Mouse (Mus musculus): Measurements from ENCODE around the gene Frmd4b. TPM values are rescaled to one million over a fixed set of nuclear protein-coding genes. Genes with fewer than 3 reads are reported as not detected.
A peak's percentile ranks its signal among the peaks of the same experiment; 100 is the strongest.

The Frmd4b gene
- polyA plus RNA-seq, 1 experiment from 2014 or later: 17.6 TPM

DNA sequence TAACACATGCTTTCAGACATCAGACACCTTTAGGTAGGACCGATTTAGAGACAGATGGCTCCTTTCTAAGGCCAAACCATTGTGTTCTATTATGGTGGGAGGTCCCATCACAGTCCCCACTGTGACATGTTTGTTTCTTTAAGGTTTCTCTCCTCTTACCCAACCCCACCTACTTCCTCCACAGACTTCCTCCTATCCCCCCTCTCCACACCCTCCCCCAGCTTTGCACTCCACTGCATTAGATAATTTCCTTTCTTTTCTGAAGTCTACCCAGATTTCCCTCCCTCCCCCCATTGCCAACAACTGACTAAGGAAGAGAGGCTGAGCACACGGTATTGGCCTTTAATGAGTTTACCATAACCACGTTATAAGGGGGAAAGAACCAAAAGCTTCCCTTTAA lies 159.4 kb downstream of the Frmd4b start:
- Histone ChIP-seq H3K4me1 (ENCODE audit: control insufficient read depth in 2 of 2, insufficient read depth in 2 of 2, low read length in 2 of 2) (peaks cover 9 to 13% of the 10 kb centered on the region in 2 experiments), H3K27me3 (ENCODE audit: control insufficient read depth, insufficient read depth, low read length) (no peaks in the 10 kb centered on the region), H3K9ac (ENCODE audit: low read length) (peak overlapping the region; percentile 57), H3K36me3 (ENCODE audit: control insufficient read depth, insufficient read depth, low read length) (no peaks in the 10 kb centered on the region), H3K9me3 (ENCODE audit: control insufficient read depth, low read length) (no peaks in the 10 kb centered on the region), H3K4me3 (ENCODE audit: control insufficient read depth in 1 of 2, insufficient read depth in 1 of 2, low read depth in 1 of 2, low read length in 2 of 2) (peak overlapping the region in 1 of 2 experiments; percentile 0; a peak in 2 of 4 replicates), H3K27ac (replicated peaks in 1 of 2; ENCODE audit: control insufficient read depth in 1 of 2, insufficient read depth in 1 of 2, low read depth in 2 of 2, low read length in 2 of 2) (peak overlapping the region; percentile 71 to 83; a peak in 3 of 4 replicates), H3K4me2 (ENCODE audit: low read length) (peak overlapping the region; percentile 41)
- 46% methylated on average over 3 of the region's 3 CpGs for WGBS
- peak; percentile 59 for ATAC-seq (ENCODE audit: insufficient number of reproducible peaks, insufficient read depth, low FRiP score, low read depth)

- Histone ChIP-seq H3K27ac (replicated peaks in 1 of 2; ENCODE audit: control insufficient read depth in 1 of 2, insufficient read depth in 1 of 2, low read depth in 2 of 2, low read length in 2 of 2) (peak overlapping the region; percentile 59 to 71; a peak in 3 of 4 replicates), H3K27me3 (ENCODE audit: control insufficient read depth, insufficient read depth, low read length) (no peaks in the 10 kb centered on the region), H3K4me1 (ENCODE audit: control insufficient read depth in 2 of 2, insufficient read depth in 2 of 2, low read length in 2 of 2) (peaks cover 9 to 13% of the 10 kb centered on the region in 2 experiments), H3K4me3 (ENCODE audit: control insufficient read depth in 1 of 2, insufficient read depth in 1 of 2, low read depth in 1 of 2, low read length in 2 of 2) (peak overlapping the region in 1 of 2 experiments; percentile 0; a peak in 2 of 4 replicates), H3K9me3 (ENCODE audit: control insufficient read depth, low read length) (no peaks in the 10 kb centered on the region), H3K9ac (ENCODE audit: low read length) (no peak overlapping the region), H3K4me2 (ENCODE audit: low read length) (peak overlapping the region; percentile 41), H3K36me3 (ENCODE audit: control insufficient read depth, insufficient read depth, low read length) (no peaks in the 10 kb centered on the region)
- 31% methylated on average over 2 of the region's 2 CpGs for WGBS
- no peak for ATAC-seq (ENCODE audit: insufficient number of reproducible peaks, insufficient read depth, low FRiP score, low read depth)
Measured at GRCm38 (mm10) chr6:97457210-97457609, 160.1 kb downstream of the Frmd4b start.

- H3K4me3 ChIP-seq (ENCODE audit: control insufficient read depth in 1 of 2, insufficient read depth in 1 of 2, low read depth in 1 of 2, low read length in 2 of 2): no peak overlapping the region
- no peaks in the 10 kb centered on the region for H3K36me3 ChIP-seq (ENCODE audit: control insufficient read depth, insufficient read depth, low read length)
- H3K27me3 ChIP-seq (ENCODE audit: control insufficient read depth, insufficient read depth, low read length): no peaks in the 10 kb centered on the region
- H3K4me2 ChIP-seq (ENCODE audit: low read length): no peak overlapping the region
- H3K9ac ChIP-seq (ENCODE audit: low read length): no peak overlapping the region
- H3K9me3 ChIP-seq (ENCODE audit: control insufficient read depth, low read length): no peaks in the 10 kb centered on the region
- no peak for ATAC-seq (ENCODE audit: insufficient number of reproducible peaks, insufficient read depth, low FRiP score, low read depth)
- 87% methylated on average over 5 of the region's 5 CpGs for WGBS
- H3K27ac ChIP-seq (replicated peaks in 1 of 2; ENCODE audit: control insufficient read depth in 1 of 2, insufficient read depth in 1 of 2, low read depth in 2 of 2, low read length in 2 of 2): no peak overlapping the region
- peaks cover 7 to 8% of the 10 kb centered on the region in 2 experiments for H3K4me1 ChIP-seq (ENCODE audit: control insufficient read depth in 2 of 2, insufficient read depth in 2 of 2, low read length in 2 of 2)
Measured at GRCm38 (mm10) chr6:97452223-97452622, 165.1 kb downstream of the Frmd4b start.

DNA sequence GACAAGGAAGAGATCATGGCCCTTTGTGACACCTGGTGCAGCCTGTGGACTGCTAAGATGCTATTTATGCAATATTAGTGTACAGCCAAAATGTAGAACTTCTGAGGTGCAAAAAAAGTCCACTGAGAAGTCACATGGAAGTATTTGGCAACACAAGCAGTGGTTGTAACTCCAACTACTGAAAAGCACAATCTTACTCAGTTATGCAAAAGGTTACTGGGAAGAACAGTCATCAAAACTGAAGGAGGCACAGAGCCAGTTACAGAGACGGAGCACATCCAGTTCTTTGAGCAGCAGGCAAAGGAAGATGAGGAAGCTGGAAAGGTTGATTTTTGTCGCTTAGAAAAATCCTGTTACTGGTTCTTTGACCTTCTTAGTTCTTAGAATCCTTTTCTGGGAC lies 167.5 kb downstream of the Frmd4b start:
- H3K27ac ChIP-seq (replicated peaks in 1 of 2; ENCODE audit: control insufficient read depth in 1 of 2, insufficient read depth in 1 of 2, low read depth in 2 of 2, low read length in 2 of 2): no peak overlapping the region
- no peaks in the 10 kb centered on the region for H3K9me3 ChIP-seq (ENCODE audit: control insufficient read depth, low read length)
- no peak overlapping the region for H3K4me3 ChIP-seq (ENCODE audit: control insufficient read depth in 1 of 2, insufficient read depth in 1 of 2, low read depth in 1 of 2, low read length in 2 of 2)
- H3K27me3 ChIP-seq (ENCODE audit: control insufficient read depth, insufficient read depth, low read length): no peaks in the 10 kb centered on the region
- H3K4me1 ChIP-seq (ENCODE audit: control insufficient read depth in 2 of 2, insufficient read depth in 2 of 2, low read length in 2 of 2): peaks cover 4 to 6% of the 10 kb centered on the region in 2 experiments; a peak in 3 of 4 replicates
- 94% methylated on average over 2 of the region's 2 CpGs for WGBS
- H3K36me3 ChIP-seq (ENCODE audit: control insufficient read depth, insufficient read depth, low read length): no peaks in the 10 kb centered on the region
- H3K9ac ChIP-seq (ENCODE audit: low read length): no peak overlapping the region
- no peak for ATAC-seq (ENCODE audit: insufficient number of reproducible peaks, insufficient read depth, low FRiP score, low read depth)
- no peak overlapping the region for H3K4me2 ChIP-seq (ENCODE audit: low read length)

DNA sequence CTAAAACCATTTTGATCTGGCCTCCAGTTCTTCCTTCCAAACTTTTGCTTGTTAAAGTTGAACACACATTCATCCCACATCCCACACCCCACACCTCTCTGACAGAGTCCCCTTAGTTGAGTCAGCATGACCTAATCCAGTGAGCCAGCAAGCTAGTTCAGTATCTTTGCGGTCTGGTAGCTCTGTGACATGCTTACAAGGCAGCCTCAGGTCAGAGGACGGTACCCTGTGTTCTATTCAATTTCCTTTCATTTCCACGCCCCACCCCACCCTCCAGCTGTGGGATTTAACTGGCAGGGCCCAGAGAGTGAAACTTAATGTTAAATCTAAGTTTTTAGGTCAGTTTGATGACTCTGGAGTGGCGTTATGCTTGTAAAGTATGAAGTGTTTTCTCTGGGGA lies 170.3 kb downstream of the Frmd4b start:
- Histone ChIP-seq H3K9me3 (ENCODE audit: control insufficient read depth, low read length) (no peaks in the 10 kb centered on the region), H3K4me1 (ENCODE audit: control insufficient read depth in 2 of 2, insufficient read depth in 2 of 2, low read length in 2 of 2) (peaks cover 0 to 9% of the 10 kb centered on the region in 2 experiments; a peak in 1 of 4 replicates), H3K4me2 (ENCODE audit: low read length) (no peak overlapping the region), H3K36me3 (ENCODE audit: control insufficient read depth, insufficient read depth, low read length) (no peaks in the 10 kb centered on the region), H3K4me3 (ENCODE audit: control insufficient read depth in 1 of 2, insufficient read depth in 1 of 2, low read depth in 1 of 2, low read length in 2 of 2) (no peak overlapping the region), H3K27me3 (ENCODE audit: control insufficient read depth, insufficient read depth, low read length) (no peaks in the 10 kb centered on the region), H3K9ac (ENCODE audit: low read length) (no peak overlapping the region), H3K27ac (replicated peaks in 1 of 2; ENCODE audit: control insufficient read depth in 1 of 2, insufficient read depth in 1 of 2, low read depth in 2 of 2, low read length in 2 of 2) (no peak overlapping the region)
- 74% methylated on average over 4 of the region's 4 CpGs for WGBS
- ATAC-seq (ENCODE audit: insufficient number of reproducible peaks, insufficient read depth, low FRiP score, low read depth): no peak

- 72% methylated on average over 5 of the region's 5 CpGs for WGBS
- Histone ChIP-seq H3K27me3 (ENCODE audit: control insufficient read depth, insufficient read depth, low read length) (no peaks in the 10 kb centered on the region), H3K4me3 (ENCODE audit: control insufficient read depth in 1 of 2, insufficient read depth in 1 of 2, low read depth in 1 of 2, low read length in 2 of 2) (no peak overlapping the region), H3K27ac (replicated peaks in 1 of 2; ENCODE audit: control insufficient read depth in 1 of 2, insufficient read depth in 1 of 2, low read depth in 2 of 2, low read length in 2 of 2) (no peak overlapping the region), H3K4me1 (ENCODE audit: control insufficient read depth in 2 of 2, insufficient read depth in 2 of 2, low read length in 2 of 2) (peaks cover 0 to 9% of the 10 kb centered on the region in 2 experiments; a peak in 1 of 4 replicates), H3K36me3 (ENCODE audit: control insufficient read depth, insufficient read depth, low read length) (no peaks in the 10 kb centered on the region), H3K9ac (ENCODE audit: low read length) (no peak overlapping the region), H3K4me2 (ENCODE audit: low read length) (no peak overlapping the region), H3K9me3 (ENCODE audit: control insufficient read depth, low read length) (no peaks in the 10 kb centered on the region)
- no peak for ATAC-seq (ENCODE audit: insufficient number of reproducible peaks, insufficient read depth, low FRiP score, low read depth)
Measured at GRCm38 (mm10) chr6:97444145-97444544, 173.2 kb downstream of the Frmd4b start.

GRCm38 (mm10) chr6:97443522-97443921 lies 173.8 kb downstream of the Frmd4b start:
- H3K27ac ChIP-seq (replicated peaks in 1 of 2; ENCODE audit: control insufficient read depth in 1 of 2, insufficient read depth in 1 of 2, low read depth in 2 of 2, low read length in 2 of 2): no peak overlapping the region
- no peak overlapping the region for H3K4me2 ChIP-seq (ENCODE audit: low read length)
- 62% methylated on average over 4 of the region's 4 CpGs for WGBS
- H3K9ac ChIP-seq (ENCODE audit: low read length): no peak overlapping the region
- ATAC-seq (ENCODE audit: insufficient number of reproducible peaks, insufficient read depth, low FRiP score, low read depth): no peak
- H3K9me3 ChIP-seq (ENCODE audit: control insufficient read depth, low read length): no peaks in the 10 kb centered on the region
- H3K4me1 ChIP-seq (ENCODE audit: control insufficient read depth in 2 of 2, insufficient read depth in 2 of 2, low read length in 2 of 2): peaks cover 0 to 9% of the 10 kb centered on the region in 2 experiments; a peak in 1 of 4 replicates
- H3K4me3 ChIP-seq (ENCODE audit: control insufficient read depth in 1 of 2, insufficient read depth in 1 of 2, low read depth in 1 of 2, low read length in 2 of 2): no peak overlapping the region
- H3K27me3 ChIP-seq (ENCODE audit: control insufficient read depth, insufficient read depth, low read length): no peaks in the 10 kb centered on the region
- H3K36me3 ChIP-seq (ENCODE audit: control insufficient read depth, insufficient read depth, low read length): no peaks in the 10 kb centered on the region

DNA sequence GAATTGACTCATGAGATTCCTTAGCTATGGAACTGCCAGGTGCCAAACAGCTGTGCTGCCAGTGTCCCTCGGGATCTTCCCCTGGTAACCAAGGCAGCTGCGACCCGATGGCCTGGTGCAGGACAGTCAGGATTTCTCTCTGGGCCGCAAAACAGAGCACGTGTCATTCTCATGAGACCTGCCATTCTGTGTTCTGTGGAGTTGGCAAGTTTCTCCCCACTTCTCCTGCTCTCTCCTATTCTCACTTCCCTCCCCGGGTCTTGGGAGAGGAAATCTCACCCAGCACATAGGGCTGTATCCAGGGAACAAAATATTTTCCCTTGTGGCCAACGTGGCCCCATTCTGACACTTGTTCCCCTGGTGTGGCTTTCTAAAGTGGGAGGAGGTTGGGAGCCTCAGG lies 176.0 kb downstream of the Frmd4b start:
- no peak for ATAC-seq (ENCODE audit: insufficient number of reproducible peaks, insufficient read depth, low FRiP score, low read depth)
- H3K9ac ChIP-seq (ENCODE audit: low read length): no peak overlapping the region
- H3K36me3 ChIP-seq (ENCODE audit: control insufficient read depth, insufficient read depth, low read length): no peaks in the 10 kb centered on the region
- no peaks in the 10 kb centered on the region for H3K27me3 ChIP-seq (ENCODE audit: control insufficient read depth, insufficient read depth, low read length)
- no peak overlapping the region for H3K27ac ChIP-seq (replicated peaks in 1 of 2; ENCODE audit: control insufficient read depth in 1 of 2, insufficient read depth in 1 of 2, low read depth in 2 of 2, low read length in 2 of 2)
- WGBS: 54% methylated on average over 7 of the region's 7 CpGs
- peaks cover 0 to 9% of the 10 kb centered on the region in 2 experiments; a peak in 1 of 4 replicates for H3K4me1 ChIP-seq (ENCODE audit: control insufficient read depth in 2 of 2, insufficient read depth in 2 of 2, low read length in 2 of 2)
- H3K4me2 ChIP-seq (ENCODE audit: low read length): no peak overlapping the region
- H3K4me3 ChIP-seq (ENCODE audit: control insufficient read depth in 1 of 2, insufficient read depth in 1 of 2, low read depth in 1 of 2, low read length in 2 of 2): no peak overlapping the region
- H3K9me3 ChIP-seq (ENCODE audit: control insufficient read depth, low read length): no peaks in the 10 kb centered on the region
